Mouse (Mus musculus) C2C12 (cell line): Measurements from ENCODE around the gene Slc22a13.

Source experiments
- CTCF ChIP-seq: IDR thresholded peaks from one replicate; pipeline ENCODE4 v1.5.1; 2011; ENCODE audit not compliant: control insufficient read depth, insufficient read depth, insufficient read length
- MAX ChIP-seq: IDR thresholded peaks from one replicate; pipeline ENCODE4 v1.6.1; 2011; ENCODE audit warnings: mild to moderate bottlenecking, control low read depth
- MYOD1 ChIP-seq: IDR thresholded peaks from one replicate; pipeline ENCODE4 v1.6.1; 2011; ENCODE audit warnings: low read depth; ENCODE audit not compliant: control insufficient read depth, insufficient read length
- MYOG ChIP-seq: IDR thresholded peaks from one replicate; pipeline ENCODE4 v1.6.1; 2011; ENCODE audit not compliant: control insufficient read depth, insufficient read length; ENCODE audit errors: extremely low read depth
- USF1 ChIP-seq: IDR thresholded peaks from one replicate; pipeline ENCODE4 v1.6.1; 2011; ENCODE audit warnings: low read depth, mild to moderate bottlenecking, control low read depth, moderate library complexity

DNA sequence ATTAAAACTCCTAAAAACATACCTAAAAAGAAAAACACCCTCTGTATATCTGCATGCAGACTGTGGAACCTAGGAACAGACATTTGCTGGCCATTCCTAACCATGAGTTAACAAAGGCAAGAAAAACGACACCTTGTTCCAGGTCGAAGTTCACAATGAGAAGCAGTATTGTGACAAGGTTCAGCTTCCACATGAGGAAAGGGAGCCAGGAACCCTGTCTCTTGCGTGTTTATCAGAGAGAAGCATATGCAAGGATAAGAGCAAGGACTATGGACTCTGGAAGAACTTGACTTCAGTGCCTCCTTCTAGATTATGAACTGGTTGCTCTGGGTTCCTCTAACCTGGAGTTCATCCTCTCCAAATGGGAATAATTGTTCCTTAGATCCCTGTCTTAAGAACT is 35.1 kb upstream of the Slc22a13 start:
- TF ChIP-seq CTCF (no peak), MAX (no peak), MYOG (no peak), USF1 (no peak), MYOD1 (no peak)
